Mouse (Mus musculus) spleen, adult 2 months (tissue): ENCODE results near the gene Rai14. TPM values are rescaled to one million over a fixed set of nuclear protein-coding genes. Genes with fewer than 3 reads are reported as not detected.
"Not testable (repeated sequence)": the region's sequence is repeated elsewhere in the genome, so short reads cannot be mapped to it uniquely, and the experiment has no call there.

Experiments used
- DNase-seq, 2 experiments: peaks; one replicate each; pipeline versions ENCODE4 v3.0.0 to v3.0.0-alpha.2; 2012 to 2021; ENCODE audit warnings: low spot score in 2 of 2, low read depth in 1 of 2
- H3K27ac ChIP-seq: fragments of 200-500 bp; 2 replicates; pipeline ENCODE4 v1.5.1; 2012; ENCODE audit warnings: low read length, inconsistent platforms; ENCODE audit not compliant: insufficient read depth
- H3K27me3 ChIP-seq: fragments of 200-500 bp; 2 replicates; pipeline ENCODE4 v1.6.1; 2012; ENCODE audit warnings: mild to moderate bottlenecking, moderate library complexity, low read length, inconsistent platforms; ENCODE audit not compliant: control insufficient read depth, insufficient read depth
- H3K36me3 ChIP-seq: fragments of 200-500 bp; 2 replicates; pipeline ENCODE4 v1.6.1; 2012; ENCODE audit warnings: mild to moderate bottlenecking, low read length, inconsistent platforms; ENCODE audit not compliant: control insufficient read depth, insufficient read depth
- H3K4me1 ChIP-seq: fragments of 200-500 bp; 2 replicates; pipeline ENCODE4 v1.6.1; 2011; ENCODE audit warnings: inconsistent platforms; ENCODE audit not compliant: control insufficient read depth, insufficient read depth, insufficient read length
- H3K4me3 ChIP-seq: fragments of 200-500 bp; 2 replicates; pipeline ENCODE4 v1.5.1; 2011; ENCODE audit warnings: mild to moderate bottlenecking, inconsistent platforms; ENCODE audit not compliant: insufficient read depth, insufficient read length; ENCODE audit errors: extremely low read depth
- CTCF ChIP-seq: fragments of 200-500 bp; IDR thresholded peaks from 2 replicates; pipeline ENCODE4 v1.5.1; 2011; ENCODE audit warnings: mild to moderate bottlenecking, inconsistent platforms; ENCODE audit not compliant: insufficient read depth, insufficient read length, insufficient replicate concordance; ENCODE audit errors: extremely low read depth
- POLR2A ChIP-seq: fragments of 200-500 bp; IDR thresholded peaks from 2 replicates; pipeline ENCODE4 v1.6.1; 2011; ENCODE audit warnings: low read depth, low read length, inconsistent platforms
- WGBS: fragments of 180-500 bp; shearing (Covaris S2); methylation state at CpG from one replicate; pipeline ENCODE4 v1.1.7; 2018; 5-methylcytosine and 5-hydroxymethylcytosine counted together
- polyA plus RNA-seq: library from polyadenylated mRNA; depleted of rRNA; stranded (reverse); fragments of >200 nt; gene quantifications from 2 replicates; pipeline ENCODE4 v1.2.3, GENCODE M21; 2012

The Rai14 gene
- polyA plus RNA-seq, 1 experiment, result 3.6 TPM

DNA sequence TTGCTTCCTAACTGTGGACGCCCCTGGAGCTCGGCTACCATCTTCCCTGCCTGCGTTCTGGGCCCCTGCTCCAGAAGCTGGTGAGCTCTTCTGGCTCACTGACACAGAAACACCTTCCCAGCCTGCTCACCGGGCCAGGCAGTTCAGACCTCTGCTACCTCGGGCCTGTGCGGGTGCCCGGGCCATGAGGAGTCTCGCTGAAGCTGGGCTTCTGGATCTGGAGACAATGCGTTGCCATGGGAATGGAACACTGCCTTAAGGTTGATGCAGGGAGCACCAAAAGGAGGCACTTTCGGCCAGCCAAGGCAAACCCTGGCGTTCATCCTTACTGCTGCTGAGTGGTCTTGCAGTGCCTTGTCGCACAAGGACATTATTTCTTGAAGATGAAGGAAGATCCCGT is 156.0 kb downstream of the Rai14 start, which contains the start of gene Ttc23l:
Ttc23l (minus strand) TSS at position 204 of the 400 bp plus-strand sequence.
- H3K36me3 ChIP-seq, result no peaks in the 10 kb centered on the region
- WGBS, result 87% methylated on average over 13 of the region's 13 CpGs
- H3K27me3 ChIP-seq, result no peaks in the 10 kb centered on the region
- TF ChIP-seq CTCF (no peak), POLR2A (no peak)
- no peaks in the 10 kb centered on the region for H3K4me1 ChIP-seq
- DNase-seq, result no peak
- no peak within 1 kb of the TSS for H3K27ac ChIP-seq
- H3K4me3 ChIP-seq, result no peak within 1 kb of the TSS

GRCm38 (mm10) chr15:10554336-10554735 is 160.1 kb downstream of the Rai14 start:
- TF ChIP-seq POLR2A, result no peak
- no peak for TF ChIP-seq CTCF
- no peaks in the 10 kb centered on the region for H3K36me3 ChIP-seq
- DNase-seq, result no peak
- H3K27me3 ChIP-seq, result no peaks in the 10 kb centered on the region
- H3K4me3 ChIP-seq, result no peak overlapping the region
- no peak overlapping the region for H3K27ac ChIP-seq
- H3K4me1 ChIP-seq, result no peaks in the 10 kb centered on the region

DNA sequence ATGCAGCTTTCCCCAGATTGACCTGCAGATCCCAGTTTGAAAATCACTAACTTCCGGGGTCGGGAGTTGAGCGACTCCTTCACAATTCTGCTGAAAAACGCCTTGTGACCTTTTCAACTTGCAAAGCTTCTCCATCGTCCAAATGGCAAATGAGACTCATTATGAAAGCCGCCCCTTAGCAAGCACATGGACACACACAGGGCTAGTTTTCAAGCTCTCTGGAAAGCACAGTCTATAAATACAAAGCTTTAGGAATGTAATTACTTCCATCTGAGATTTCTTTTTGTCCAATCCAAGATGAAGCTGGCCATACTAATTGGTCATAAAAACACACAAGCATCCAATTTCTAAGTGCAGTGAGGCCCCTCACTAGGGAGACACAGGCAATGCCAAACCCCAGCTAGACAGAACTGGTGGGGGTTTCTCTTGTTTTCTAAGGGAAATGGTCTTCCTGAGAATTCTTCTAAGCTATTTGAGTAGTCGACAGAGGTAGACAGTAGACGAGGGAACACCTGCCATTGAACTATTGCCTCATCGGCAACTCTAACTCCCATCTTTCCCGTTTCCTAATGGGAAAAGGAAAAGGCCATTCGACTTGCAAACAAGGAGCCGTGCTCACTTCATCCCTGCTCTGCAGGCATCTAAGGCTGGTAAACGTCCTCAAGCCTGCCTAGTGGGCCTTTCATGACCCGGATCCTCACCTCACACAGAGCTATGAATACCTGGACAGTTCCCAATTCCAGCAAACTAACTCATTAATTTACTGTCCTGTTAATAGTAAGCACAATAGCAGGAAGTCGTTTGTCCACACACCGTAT is 173.9 kb downstream of the Rai14 start:
- no peak overlapping the region for H3K27ac ChIP-seq
- H3K36me3 ChIP-seq, result no peaks in the 10 kb centered on the region
- TF ChIP-seq CTCF (no peak), POLR2A (no peak)
- H3K4me1 ChIP-seq, result no peaks in the 10 kb centered on the region
- no peak overlapping the region for H3K4me3 ChIP-seq
- WGBS, result 84% methylated on average over 16 of the region's 16 CpGs
- H3K27me3 ChIP-seq, result no peaks in the 10 kb centered on the region
- no peak for DNase-seq

- DNase-seq, result no peak
- Histone ChIP-seq H3K36me3 (no peaks in the 10 kb centered on the region), H3K4me1 (no peaks in the 10 kb centered on the region), H3K27ac (no peak overlapping the region), H3K4me3 (no peak overlapping the region), H3K27me3 (no peaks in the 10 kb centered on the region)
- whole genome bisulfite sequencing, result 88% methylated on average over 7 of the region's 7 CpGs
- TF ChIP-seq CTCF, result no peak
- TF ChIP-seq POLR2A, result no peak
Observed at GRCm38 (mm10) chr15:10535969-10536368, 178.5 kb downstream of the Rai14 start.

GRCm38 (mm10) chr15:10534591-10534990 is 179.8 kb downstream of the Rai14 start:
- no peak for TF ChIP-seq POLR2A
- no peak for TF ChIP-seq CTCF
- Histone ChIP-seq H3K36me3 (no peaks in the 10 kb centered on the region), H3K27me3 (no peaks in the 10 kb centered on the region), H3K27ac (no peak overlapping the region), H3K4me3 (no peak overlapping the region), H3K4me1 (no peaks in the 10 kb centered on the region)
- no peak for DNase-seq
- WGBS, result 80% methylated on average over 5 of the region's 5 CpGs

DNA sequence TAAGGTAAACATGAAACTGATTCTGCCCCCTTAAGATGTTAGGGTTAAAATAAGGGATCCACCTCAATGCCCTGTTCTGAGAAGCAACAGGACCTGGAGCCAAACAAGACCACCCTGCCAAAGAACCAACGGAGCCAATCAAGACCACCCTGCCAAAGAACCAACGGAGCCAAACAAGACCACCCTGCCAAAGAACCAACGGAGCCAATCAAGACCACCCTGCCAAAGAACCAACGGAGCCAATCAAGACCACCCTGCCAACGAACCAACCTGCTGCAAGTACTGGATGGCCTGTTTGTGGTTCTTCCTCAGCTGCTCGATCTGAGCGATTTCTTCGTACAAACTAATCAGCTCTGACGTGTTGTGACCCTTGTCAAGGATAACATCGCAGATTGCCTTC is 181.1 kb downstream of the Rai14 start:
- WGBS, result 93% methylated on average over 10 of the region's 10 CpGs
- H3K36me3 ChIP-seq, H3K4me3 ChIP-seq, H3K4me1 ChIP-seq, H3K27ac ChIP-seq, H3K27me3 ChIP-seq, DNase-seq: not testable (repeated sequence)

GRCm38 (mm10) chr15:10531352-10531751 is 183.1 kb downstream of the Rai14 start:
- Histone ChIP-seq H3K27me3 (no peaks in the 10 kb centered on the region), H3K4me3 (no peak overlapping the region), H3K4me1 (no peaks in the 10 kb centered on the region), H3K27ac (no peak overlapping the region), H3K36me3 (no peaks in the 10 kb centered on the region)
- TF ChIP-seq CTCF, result no peak
- no peak for DNase-seq
- 89% methylated on average over 4 of the region's 4 CpGs for WGBS
